Mouse (Mus musculus) limb, embryonic 10.5 days (tissue): ENCODE measurements at regions not wholly inside any gene's neighbourhood (a gene's known extent, or its start where the extent isn't known, plus 50 kb on each side); places are given as distances from the start of the nearest gene placed in this dataset.

Source experiments
- DNase-seq: peaks from one replicate; pipeline ENCODE4 v3.0.0-alpha.2; 2017; ENCODE audit warnings: low spot score
- H3K27ac ChIP-seq: fragments of 300-500 bp; sonication (generic); 2 replicates; pipeline ENCODE4 v1.5.1; 2016; ENCODE audit warnings: mild to moderate bottlenecking
- H3K27me3 ChIP-seq: fragments of 300-500 bp; sonication (generic); 2 replicates; pipeline ENCODE4 v1.6.1; 2016; ENCODE audit warnings: low read depth, mild to moderate bottlenecking; ENCODE audit not compliant: poor library complexity, severe bottlenecking
- H3K36me3 ChIP-seq: fragments of 300-500 bp; sonication (generic); 2 replicates; pipeline ENCODE4 v1.6.1; 2016; ENCODE audit warnings: mild to moderate bottlenecking, moderate library complexity
- H3K4me1 ChIP-seq: fragments of 300-500 bp; sonication (generic); 2 replicates; pipeline ENCODE4 v1.6.1; 2016
- H3K4me3 ChIP-seq: fragments of 300-500 bp; sonication (generic); 2 replicates; pipeline ENCODE4 v1.5.1; 2016; ENCODE audit warnings: mild to moderate bottlenecking, moderate library complexity
- H3K9me3 ChIP-seq: fragments of 300-500 bp; sonication (generic); replicated peaks from 2 replicates; pipeline ENCODE4 v1.6.1; 2016; ENCODE audit warnings: mild to moderate bottlenecking
- WGBS: fragments of 180-500 bp; shearing (Covaris S2); methylation state at CpG from one replicate; pipeline ENCODE4 v1.1.7; 2016; 5-methylcytosine and 5-hydroxymethylcytosine counted together

- Histone ChIP-seq H3K4me1 (no peaks in the 10 kb centered on the region), H3K4me3 (no peak overlapping the region), H3K27ac (no peak overlapping the region), H3K27me3 (no peaks in the 10 kb centered on the region), H3K9me3 (no peaks in the 10 kb centered on the region), H3K36me3 (no peaks in the 10 kb centered on the region)
- 82% methylated on average over 6 of the region's 6 CpGs for WGBS
- no peak for DNase-seq
Measured at GRCm38 (mm10) chr14:98651221-98651620, 342.9 kb downstream of the Rpl36a-ps1 start.

GRCm38 (mm10) chr14:98650520-98650919 is 343.6 kb downstream of the Rpl36a-ps1 start:
- 91% methylated on average over 4 of the region's 4 CpGs for WGBS
- H3K27ac ChIP-seq: no peak overlapping the region
- no peak for DNase-seq
- no peaks in the 10 kb centered on the region for H3K4me1 ChIP-seq
- H3K27me3 ChIP-seq: no peaks in the 10 kb centered on the region
- H3K9me3 ChIP-seq: no peaks in the 10 kb centered on the region
- no peaks in the 10 kb centered on the region for H3K36me3 ChIP-seq
- no peak overlapping the region for H3K4me3 ChIP-seq

GRCm38 (mm10) chr14:98647614-98648013 is 346.5 kb downstream of the Rpl36a-ps1 start:
- no peaks in the 10 kb centered on the region for H3K36me3 ChIP-seq
- H3K4me1 ChIP-seq: no peaks in the 10 kb centered on the region
- no peaks in the 10 kb centered on the region for H3K9me3 ChIP-seq
- H3K27ac ChIP-seq: no peak overlapping the region
- WGBS: 88% methylated on average over 4 of the region's 4 CpGs
- no peak overlapping the region for H3K4me3 ChIP-seq
- DNase-seq: no peak
- H3K27me3 ChIP-seq: no peaks in the 10 kb centered on the region

GRCm38 (mm10) chr14:98643756-98644155 is 350.4 kb downstream of the Rpl36a-ps1 start:
- Histone ChIP-seq H3K9me3 (no peaks in the 10 kb centered on the region), H3K36me3 (no peaks in the 10 kb centered on the region), H3K4me1 (no peaks in the 10 kb centered on the region), H3K27ac (no peak overlapping the region), H3K4me3 (no peak overlapping the region), H3K27me3 (no peaks in the 10 kb centered on the region)
- DNase-seq: no peak
- 51% methylated on average over 1 of the region's 1 CpGs for WGBS

- no peak for DNase-seq
- H3K27me3 ChIP-seq: no peaks in the 10 kb centered on the region
- no peaks in the 10 kb centered on the region for H3K36me3 ChIP-seq
- H3K4me3 ChIP-seq: no peak overlapping the region
- H3K4me1 ChIP-seq: no peaks in the 10 kb centered on the region
- no peak overlapping the region for H3K27ac ChIP-seq
- 83% methylated on average over 4 of the region's 4 CpGs for WGBS
- no peaks in the 10 kb centered on the region for H3K9me3 ChIP-seq
Measured at GRCm38 (mm10) chr14:98642661-98643331, 351.3 kb downstream of the Rpl36a-ps1 start.

GRCm38 (mm10) chr14:98629026-98629425 is 365.1 kb downstream of the Rpl36a-ps1 start:
- Histone ChIP-seq H3K4me1 (0 out of 2 replicates have a peak, but pooled peaks cover 4% of the 10 kb centered on the region), H3K36me3 (no peaks in the 10 kb centered on the region), H3K9me3 (no peaks in the 10 kb centered on the region), H3K27me3 (no peaks in the 10 kb centered on the region), H3K4me3 (no peak overlapping the region), H3K27ac (no peak overlapping the region)
- DNase-seq: no peak
- 80% methylated on average over 4 of the region's 4 CpGs for WGBS

- no peak for DNase-seq
- Histone ChIP-seq H3K27ac (no peak overlapping the region), H3K27me3 (no peaks in the 10 kb centered on the region), H3K4me3 (no peak overlapping the region), H3K36me3 (no peaks in the 10 kb centered on the region), H3K4me1 (0 out of 2 replicates have a peak, but pooled peaks cover 4% of the 10 kb centered on the region), H3K9me3 (no peaks in the 10 kb centered on the region)
- 66% methylated on average over 7 of the region's 7 CpGs for WGBS
Measured at GRCm38 (mm10) chr14:98626476-98626875, 367.6 kb downstream of the Rpl36a-ps1 start.

- no peak for DNase-seq
- Histone ChIP-seq H3K36me3 (no peaks in the 10 kb centered on the region), H3K9me3 (no peaks in the 10 kb centered on the region), H3K4me1 (peaks cover 8% of the 10 kb centered on the region; the same call in 1 of the 2 replicates), H3K27ac (no peak overlapping the region), H3K27me3 (no peaks in the 10 kb centered on the region), H3K4me3 (no peak overlapping the region)
- 92% methylated on average over 4 of the region's 4 CpGs for whole genome bisulfite sequencing
Measured at GRCm38 (mm10) chr14:98625867-98626266, 368.3 kb downstream of the Rpl36a-ps1 start.

- Histone ChIP-seq H3K36me3 (no peaks in the 10 kb centered on the region), H3K27ac (no peak overlapping the region), H3K4me3 (no peak overlapping the region), H3K27me3 (no peaks in the 10 kb centered on the region), H3K9me3 (no peaks in the 10 kb centered on the region), H3K4me1 (peaks cover 4% of the 10 kb centered on the region)
- no peak for DNase-seq
- 73% methylated on average over 2 of the region's 2 CpGs for WGBS
Measured at GRCm38 (mm10) chr14:98605772-98606171, 388.3 kb downstream of the Rpl36a-ps1 start.

GRCm38 (mm10) chr14:98596252-98596651 is 397.9 kb downstream of the Rpl36a-ps1 start:
- Histone ChIP-seq H3K9me3 (no peaks in the 10 kb centered on the region), H3K27me3 (no peaks in the 10 kb centered on the region), H3K4me3 (no peak overlapping the region), H3K27ac (no peak overlapping the region), H3K4me1 (peaks cover 12% of the 10 kb centered on the region), H3K36me3 (no peaks in the 10 kb centered on the region)
- DNase-seq: no peak
- 78% methylated on average over 2 of the region's 2 CpGs for whole genome bisulfite sequencing

GRCm38 (mm10) chr14:98589846-98590245 is 404.3 kb downstream of the Rpl36a-ps1 start:
- WGBS: 9% methylated on average over 4 of the region's 4 CpGs
- peak; percentile 36 for DNase-seq
- H3K27ac ChIP-seq: no peak overlapping the region
- H3K4me3 ChIP-seq: no peak overlapping the region
- H3K9me3 ChIP-seq: no peaks in the 10 kb centered on the region
- H3K4me1 ChIP-seq: 0 out of 2 replicates have a peak, but pooled peaks cover 3% of the 10 kb centered on the region
- no peaks in the 10 kb centered on the region for H3K36me3 ChIP-seq
- no peaks in the 10 kb centered on the region for H3K27me3 ChIP-seq

GRCm38 (mm10) chr14:98571644-98572043 is 402.1 kb upstream of the Dach1 start:
- Histone ChIP-seq H3K27me3 (no peaks in the 10 kb centered on the region), H3K27ac (no peak overlapping the region), H3K4me1 (no peaks in the 10 kb centered on the region), H3K4me3 (no peak overlapping the region), H3K9me3 (no peaks in the 10 kb centered on the region), H3K36me3 (no peaks in the 10 kb centered on the region)
- WGBS: 90% methylated on average over 1 of the region's 1 CpGs
- no peak for DNase-seq

GRCm38 (mm10) chr14:98562002-98562401 is 392.4 kb upstream of the Dach1 start:
- no peak overlapping the region for H3K27ac ChIP-seq
- no peaks in the 10 kb centered on the region for H3K27me3 ChIP-seq
- no peaks in the 10 kb centered on the region for H3K36me3 ChIP-seq
- H3K4me3 ChIP-seq: no peak overlapping the region
- H3K9me3 ChIP-seq: no peaks in the 10 kb centered on the region
- DNase-seq: no peak
- no peaks in the 10 kb centered on the region for H3K4me1 ChIP-seq

- H3K36me3 ChIP-seq: no peaks in the 10 kb centered on the region
- no peak overlapping the region for H3K4me3 ChIP-seq
- no peak for DNase-seq
- 95% methylated on average over 1 of the region's 1 CpGs for WGBS
- H3K4me1 ChIP-seq: peaks cover 12% of the 10 kb centered on the region
- H3K9me3 ChIP-seq: no peaks in the 10 kb centered on the region
- no peak overlapping the region for H3K27ac ChIP-seq
- H3K27me3 ChIP-seq: no peaks in the 10 kb centered on the region
Measured at GRCm38 (mm10) chr14:98539792-98540191, 370.2 kb upstream of the Dach1 start.
